Mouse (Mus musculus): ENCODE measurements at regions not wholly inside any gene's neighbourhood (a gene's known extent, or its start where the extent isn't known, plus 50 kb on each side); places are given as distances from the start of the nearest gene placed in this dataset.
A peak's percentile ranks its signal among the peaks of the same experiment; 100 is the strongest.

GRCm38 (mm10) chr4:12534151-12534550, 362.3 kb upstream of the Fam92a start:
- DNase-seq (ENCODE audit: low spot score in 2 of 2): no peak

DNA sequence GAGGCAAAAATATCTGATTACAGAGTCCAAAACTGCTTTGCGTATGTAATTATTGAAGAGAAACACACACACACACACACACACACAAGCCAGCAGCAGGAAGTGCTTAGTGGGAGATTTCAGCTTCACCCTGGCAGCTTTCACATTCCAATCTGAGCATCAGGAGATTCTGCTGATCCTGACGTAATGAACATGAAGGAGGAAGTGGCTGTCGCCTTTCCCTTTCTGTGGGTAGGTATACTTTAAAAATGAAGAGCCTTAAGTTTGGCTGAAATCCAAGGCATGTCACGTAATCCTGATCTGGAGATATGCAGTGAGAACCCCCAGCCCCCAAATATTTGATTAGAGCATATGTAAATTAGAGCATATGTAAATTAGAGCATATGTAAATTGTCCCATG, 361.1 kb upstream of the Fam92a start:
- no peak for DNase-seq (ENCODE audit: low spot score in 2 of 2)

GRCm38 (mm10) chr4:12522358-12522757, 350.5 kb upstream of the Fam92a start:
- no peak for DNase-seq (ENCODE audit: low spot score in 2 of 2)

DNA sequence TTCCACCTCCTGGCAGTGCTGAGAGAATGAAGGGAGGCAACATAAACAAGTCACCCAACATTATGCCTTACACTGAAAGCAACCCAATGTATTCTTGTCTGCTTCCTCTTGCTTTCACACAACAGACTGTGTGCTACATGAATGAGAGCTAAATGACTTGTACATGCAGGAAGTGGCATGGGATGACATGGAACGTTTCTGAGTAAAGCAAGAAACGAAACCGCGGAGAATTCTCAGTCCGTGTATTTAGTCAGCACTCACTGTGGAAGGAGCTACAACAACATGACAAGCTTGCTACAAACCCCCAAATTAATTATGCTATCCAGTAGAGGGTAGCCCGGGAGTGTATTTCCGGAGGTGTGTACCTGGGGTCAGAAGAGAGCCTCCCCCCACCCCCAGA, 349.4 kb upstream of the Fam92a start:
- DNase-seq (ENCODE audit: low spot score in 2 of 2): no peak

DNA sequence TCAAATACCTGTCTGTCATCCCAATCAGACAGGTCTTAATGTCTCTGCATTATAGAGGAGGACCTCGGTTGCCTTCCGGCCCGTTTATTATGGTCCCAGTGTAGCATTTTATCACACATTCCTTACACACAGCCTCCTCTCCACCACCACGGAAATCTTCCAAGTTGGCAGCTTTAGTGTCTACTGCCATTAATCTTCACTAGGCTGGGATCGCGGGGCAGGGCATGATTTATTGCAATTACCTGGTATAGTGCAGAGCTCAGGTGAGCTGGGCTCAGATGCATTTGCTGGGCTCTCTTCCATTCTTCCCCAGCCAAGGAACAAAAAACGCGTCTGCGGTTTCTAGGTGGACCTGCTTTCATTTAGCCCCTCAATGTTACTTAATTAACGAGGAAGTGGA, 344.7 kb upstream of the Fam92a start:
- DNase-seq (ENCODE audit: low spot score in 2 of 2): no peak

- DNase-seq (ENCODE audit: low spot score in 2 of 2): no peak
Measured at GRCm38 (mm10) chr4:12511656-12512385, 340.0 kb upstream of the Fam92a start.

GRCm38 (mm10) chr4:12506851-12507551, 335.2 kb upstream of the Fam92a start:
- DNase-seq (ENCODE audit: low spot score in 2 of 2): no peak

DNA sequence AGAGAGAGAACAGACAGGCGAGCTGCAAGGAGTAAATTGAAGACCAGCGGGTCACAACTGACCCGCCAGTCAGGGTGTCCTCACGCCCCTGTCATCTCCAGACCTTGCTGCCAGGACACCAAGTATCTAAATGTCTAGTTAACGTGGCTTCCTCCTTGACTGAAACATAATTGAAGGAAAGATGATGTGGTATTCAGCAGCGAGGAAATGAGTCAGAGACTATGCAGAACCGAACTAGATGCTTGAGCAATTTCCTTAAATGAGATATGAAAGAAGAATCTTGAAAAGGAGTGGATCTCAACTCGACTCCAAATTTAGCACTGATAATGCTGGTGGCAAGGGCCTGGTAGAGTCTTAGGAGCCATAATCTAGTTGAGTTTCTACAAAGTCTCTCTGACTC, 329.3 kb upstream of the Fam92a start:
- DNase-seq (ENCODE audit: low spot score in 2 of 2): no peak

GRCm38 (mm10) chr4:12498426-12498825, 326.6 kb upstream of the Fam92a start:
- DNase-seq (ENCODE audit: low spot score in 2 of 2): no peak

- DNase-seq (ENCODE audit: low spot score in 2 of 2): peak in 1 of 2 experiments; percentile 6
Measured at GRCm38 (mm10) chr4:12492468-12492867, 320.7 kb upstream of the Fam92a start.

- peak in 1 of 2 experiments; percentile 45 for DNase-seq (ENCODE audit: low spot score in 2 of 2)
Measured at GRCm38 (mm10) chr4:12491306-12491705, 319.5 kb upstream of the Fam92a start.

GRCm38 (mm10) chr4:12490066-12490465, 318.3 kb upstream of the Fam92a start:
- DNase-seq (ENCODE audit: low spot score in 2 of 2): no peak

DNA sequence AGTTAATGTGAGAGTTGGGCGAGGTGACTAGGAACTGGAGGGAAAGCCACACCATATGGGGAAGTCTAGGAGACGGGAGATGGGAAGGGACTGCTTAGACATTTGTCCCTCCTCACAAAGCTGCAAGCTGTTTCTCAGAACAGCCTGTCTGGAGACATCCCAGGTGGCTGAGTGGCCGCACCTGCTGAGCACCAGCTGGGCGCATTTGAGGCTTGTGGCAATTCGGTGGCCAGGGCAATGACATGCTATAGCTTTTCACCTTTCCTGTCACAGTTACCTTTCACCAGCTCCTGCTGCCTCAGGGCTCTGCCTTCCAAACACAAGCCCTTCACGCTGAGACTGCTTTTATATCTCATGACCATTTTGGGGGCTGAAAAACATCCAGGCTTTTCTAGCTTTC, 317.5 kb upstream of the Fam92a start:
- DNase-seq (ENCODE audit: low spot score in 2 of 2): peak in 1 of 2 experiments; percentile 50

GRCm38 (mm10) chr4:12481481-12481880, 309.7 kb upstream of the Fam92a start:
- DNase-seq (ENCODE audit: low spot score in 2 of 2): no peak

- peak in 1 of 2 experiments; percentile 7 for DNase-seq (ENCODE audit: low spot score in 2 of 2)
Measured at GRCm38 (mm10) chr4:12476717-12477116, 304.9 kb upstream of the Fam92a start.

DNA sequence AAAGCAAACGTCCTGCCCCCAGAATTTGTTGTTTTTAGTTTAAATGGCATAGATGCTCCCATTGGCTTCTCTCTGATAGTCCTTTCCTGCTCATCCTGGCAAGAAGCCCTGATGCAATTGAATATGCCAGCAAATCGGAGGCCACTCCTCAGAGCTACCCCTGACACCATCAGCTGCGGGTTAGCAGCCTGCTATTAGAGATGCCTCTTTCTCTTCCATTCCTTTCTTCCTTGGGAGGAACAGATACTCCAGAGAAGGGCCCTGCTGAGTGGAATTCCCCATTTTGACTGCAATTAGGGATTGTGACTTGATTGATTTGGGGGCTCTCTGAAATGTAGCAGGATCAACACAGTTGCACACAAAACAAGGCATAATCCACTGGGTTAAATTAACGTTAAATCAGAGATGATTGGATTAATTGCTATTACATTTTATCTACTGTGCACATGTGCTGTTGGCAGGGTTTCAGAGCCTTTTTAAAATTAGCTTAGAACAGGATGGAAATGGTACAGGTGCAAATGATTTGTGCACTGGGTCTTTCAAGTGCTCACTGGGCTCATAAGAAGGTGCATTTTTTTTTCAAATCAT, 303.3 kb upstream of the Fam92a start:
- DNase-seq (ENCODE audit: low spot score in 2 of 2): peak in 1 of 2 experiments; percentile 21

GRCm38 (mm10) chr4:12474421-12474820, 302.6 kb upstream of the Fam92a start:
- peak in 1 of 2 experiments; percentile 9 for DNase-seq (ENCODE audit: low spot score in 2 of 2)

DNA sequence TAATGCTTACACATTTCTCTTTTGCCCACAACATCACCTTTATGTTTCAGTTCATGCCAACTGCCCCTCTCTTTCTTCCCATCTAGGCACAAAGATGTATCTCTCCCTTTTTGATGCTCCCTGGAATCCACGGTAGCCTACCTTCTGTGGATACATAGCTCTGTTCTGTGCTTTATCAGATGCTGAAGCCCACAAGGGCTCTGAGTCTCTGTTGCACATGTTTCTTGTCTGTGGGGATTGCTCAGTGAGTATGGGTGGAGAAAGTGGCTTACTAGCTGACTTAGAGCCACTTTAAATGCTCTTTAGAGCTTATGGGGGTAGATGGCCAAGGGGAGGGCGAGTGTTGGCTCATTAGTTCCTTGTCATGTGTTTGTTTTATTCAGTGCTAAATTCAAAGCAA, 289.9 kb upstream of the Fam92a start:
- DNase-seq (ENCODE audit: low spot score in 2 of 2): no peak

DNA sequence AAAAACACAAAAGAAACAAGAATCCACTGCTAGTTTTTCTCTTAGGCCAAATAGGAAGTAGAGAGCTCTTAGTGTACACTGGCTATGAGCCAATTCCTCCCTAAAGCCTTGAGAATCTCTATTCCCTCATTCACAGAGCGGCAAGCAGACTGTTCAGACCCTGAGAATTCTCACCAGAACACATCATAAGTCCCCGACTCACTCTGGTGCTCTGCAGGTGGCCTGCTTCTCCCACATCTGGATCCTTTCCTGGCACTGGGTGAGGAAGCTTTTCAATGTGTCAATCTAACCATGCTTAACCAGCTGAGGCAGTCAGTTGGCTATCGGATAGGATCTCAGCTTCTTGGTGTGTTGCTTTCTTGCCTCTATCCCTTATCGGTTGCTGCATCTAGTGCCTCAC, 289.4 kb upstream of the Fam92a start:
- DNase-seq (ENCODE audit: low spot score in 2 of 2): no peak

DNA sequence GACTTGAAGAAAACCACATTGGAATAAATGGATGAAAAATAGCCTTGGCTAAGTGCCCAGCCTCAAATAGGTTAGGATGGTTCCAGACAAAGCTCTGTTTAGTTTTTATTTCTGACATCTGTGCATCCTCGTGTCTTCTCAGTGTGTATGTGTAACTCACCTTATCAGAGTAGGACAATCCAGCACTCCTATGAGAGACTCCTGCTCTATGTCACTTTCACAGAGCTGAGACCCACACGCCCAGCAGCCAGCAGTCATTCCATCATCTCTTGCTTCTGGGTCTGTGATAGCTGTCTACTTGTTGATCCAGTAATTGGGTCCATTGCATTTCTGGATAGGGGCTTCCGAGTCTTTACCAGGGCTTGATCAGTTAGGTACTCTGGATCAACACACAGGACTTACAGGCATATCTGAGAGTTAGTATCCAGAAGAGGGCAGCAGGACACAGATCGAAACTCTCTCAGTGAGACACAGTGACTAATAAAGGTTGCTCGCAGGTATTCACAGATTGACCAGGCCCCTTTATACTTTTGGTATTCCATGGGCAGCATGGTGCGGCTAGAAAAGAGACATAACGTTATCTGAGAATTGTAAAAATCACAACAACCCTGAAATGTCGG, 286.3 kb upstream of the Fam92a start:
- DNase-seq (ENCODE audit: low spot score in 2 of 2): no peak

DNA sequence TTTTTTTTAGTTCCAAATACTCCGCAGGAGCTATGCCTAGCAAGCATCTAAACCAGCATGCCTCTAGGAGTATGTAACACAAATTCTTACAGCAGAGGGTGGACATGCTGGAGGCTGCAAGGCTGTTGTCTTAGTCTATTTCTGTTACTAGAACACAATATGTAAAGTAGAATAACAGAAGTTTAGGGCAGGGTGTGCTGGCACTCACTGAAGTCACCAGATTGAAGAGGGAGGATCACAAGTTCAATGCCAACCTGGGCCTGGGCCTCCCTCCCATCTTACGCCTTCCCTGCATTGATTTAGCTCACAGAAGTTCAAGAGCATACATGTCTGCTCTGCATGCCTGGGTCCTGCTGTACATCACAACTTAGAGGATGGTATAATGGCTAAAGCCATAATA, 280.3 kb upstream of the Fam92a start:
- DNase-seq (ENCODE audit: low spot score in 2 of 2): no peak

DNA sequence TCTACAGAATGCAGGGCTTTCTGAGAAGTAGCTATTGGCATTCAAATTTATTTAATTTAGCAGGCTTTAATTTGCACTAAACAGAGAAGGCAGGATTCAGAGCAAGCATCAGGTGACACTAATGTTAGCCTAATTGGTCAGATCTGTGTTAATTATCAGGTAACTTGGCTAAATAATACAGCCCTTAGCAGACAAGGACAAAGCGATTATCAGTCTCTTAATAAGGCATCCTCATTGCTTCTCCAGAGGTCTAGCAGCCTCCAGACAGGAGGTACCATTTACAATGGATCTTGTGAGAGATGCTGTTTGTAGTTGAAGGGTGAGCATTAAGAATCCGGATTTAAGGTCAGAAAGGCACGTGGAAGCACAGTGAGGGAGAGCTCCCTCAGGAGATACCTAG, 253.7 kb upstream of the Fam92a start:
- no peak for DNase-seq (ENCODE audit: low spot score in 2 of 2)

Measured in spleen, postnatal 4 days (tissue).